12 mouse cellular contexts compared by ENCODE assay signal in the genomic region with DNA sequence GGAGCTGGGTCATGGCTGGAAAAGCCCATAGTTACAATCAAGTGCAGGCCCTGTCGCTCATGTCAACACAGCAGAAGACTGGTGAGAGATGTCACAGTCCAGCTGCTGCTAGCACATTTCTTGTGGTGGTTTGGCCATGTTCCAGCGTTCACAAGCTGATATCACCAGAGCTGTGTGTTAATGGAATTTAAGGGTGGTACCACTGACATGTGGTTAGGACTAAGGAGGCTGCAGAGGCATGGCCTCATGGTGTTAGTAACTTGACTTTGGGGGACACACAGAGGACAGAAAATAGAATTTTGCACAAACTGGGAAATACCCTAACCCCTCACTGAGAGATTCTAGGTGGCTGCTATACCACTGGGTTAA. TPM values are rescaled to one million over a fixed set of nuclear protein-coding genes. Genes with fewer than 3 reads are reported as not detected.
DNase-seq lines count a peak whose midpoint lies in the region; ATAC-seq and TF ChIP-seq lines count a peak whose summit lies in the region.
"Had no signal": no experiment of that assay in that cellular context is flagged by ENCODE, and none has a peak within 500 bp of the region (broad histone marks: within the 10 kb centered on the region; RNA-seq: fewer than 3 reads in every experiment).

No protein-coding gene starts in this region.

- H3K9ac ChIP-seq in heart, embryonic 16.5 days (ENCODE audit: low read length) = peak overlapping the region; percentile 11; the same call in 1 of the 2 replicates

- peaks cover 41% of the 10 kb centered on the region for H3K36me3 ChIP-seq in heart, embryonic 10.5 days
- H3K36me3 ChIP-seq in spleen, adult 2 months (ENCODE audit: control insufficient read depth, insufficient read depth, low read length) = peaks cover 26% of the 10 kb centered on the region
- H3K36me3 ChIP-seq in heart, embryonic 16.5 days (ENCODE audit: control insufficient read depth, insufficient read depth) = peaks cover 24% of the 10 kb centered on the region

- ATAC-seq in heart, embryonic 16.5 days (replicated peaks; ENCODE audit: extremely low read depth, insufficient read depth, low FRiP score) = peak; percentile 69

- TF ChIP-seq POLR2A in spleen, adult 2 months (IDR thresholded peaks at IDR 0.05; ENCODE audit: low read depth, low read length) = no peak

- H3K9me3 ChIP-seq in heart, embryonic 10.5 days = no peaks in the 10 kb centered on the region
- H3K9me3 ChIP-seq in heart, embryonic 16.5 days (replicated peaks; ENCODE audit: control insufficient read depth, low read length) = no peaks in the 10 kb centered on the region

- H3K4me1 ChIP-seq in heart, embryonic 10.5 days = peaks cover 17% of the 10 kb centered on the region
- no peaks in the 10 kb centered on the region for H3K4me1 ChIP-seq in spleen, adult 2 months (ENCODE audit: control insufficient read depth, insufficient read depth, insufficient read length)
- peaks cover 20% of the 10 kb centered on the region for H3K4me1 ChIP-seq in heart, embryonic 16.5 days (ENCODE audit: control insufficient read depth, insufficient read depth, low read length)

- 52% methylated on average over 2 of the region's 2 CpGs for WGBS in heart, embryonic 10.5 days
- 28% methylated on average over 2 of the region's 2 CpGs for WGBS in spleen, adult 2 months
- WGBS in heart, embryonic 16.5 days = 17% methylated on average over 2 of the region's 2 CpGs

- no peaks in the 10 kb centered on the region for H3K27me3 ChIP-seq in heart, embryonic 10.5 days (ENCODE audit: insufficient read depth, poor library complexity, severe bottlenecking)
- H3K27me3 ChIP-seq in spleen, adult 2 months (ENCODE audit: control insufficient read depth, insufficient read depth, low read length) = no peaks in the 10 kb centered on the region
- H3K27me3 ChIP-seq in heart, embryonic 16.5 days (ENCODE audit: control insufficient read depth, insufficient read depth, low read length) = no peaks in the 10 kb centered on the region

- H3K27ac ChIP-seq in heart, embryonic 10.5 days = no peak overlapping the region; the same call in 1 of the 2 replicates
- peak overlapping the region; percentile 5; the same call in 1 of the 2 replicates for H3K27ac ChIP-seq in spleen, adult 2 months (ENCODE audit: insufficient read depth, low read length)
- peak overlapping the region; percentile 87 for H3K27ac ChIP-seq in heart, embryonic 16.5 days (ENCODE audit: low read length)

- 0 out of 2 replicates have a peak overlapping the region, but pooled peaks have one; percentile 10 for H3K4me2 ChIP-seq in heart, embryonic 16.5 days (ENCODE audit: low read depth, low read length)
- H3K4me2 ChIP-seq: midbrain, embryonic 11.5 days had no signal

- H3K4me3 ChIP-seq in heart, embryonic 10.5 days = no peak overlapping the region
- H3K4me3 ChIP-seq in spleen, adult 2 months (ENCODE audit: extremely low read depth, insufficient read depth, insufficient read length) = no peak overlapping the region
- no peak overlapping the region for H3K4me3 ChIP-seq in heart, embryonic 16.5 days (ENCODE audit: low read length)

- DNase-seq in heart, embryonic 10.5 days (ENCODE audit: low spot score) = peak; percentile 88
- DNase-seq in heart, adult 18-20 months = no peak
- DNase-seq in spleen, adult 2 months (ENCODE audit: low read depth in 1 of 2, low spot score in 2 of 2) = no peak
- DNase-seq in spleen, adult 12 weeks (ENCODE audit: low spot score) = no peak
- DNase-seq in urinary bladder, postnatal 4 days (ENCODE audit: low spot score in 2 of 2) = no peak
- no peak for DNase-seq in layer of hippocampus, postnatal 36 days
- DNase-seq in thymus, postnatal 4 days = no peak
- DNase-seq: adrenal gland, postnatal 25 days; cerebellum, postnatal 36 days; spleen, adult 18-20 months had no signal

- TF ChIP-seq CTCF in spleen, adult 2 months (IDR thresholded peaks at IDR 0.05; ENCODE audit: extremely low read depth, insufficient read depth, insufficient read length, insufficient replicate concordance) = no peak

RNA-seq across cellular contexts. Expression of a gene that starts 4.8 kb away (rescaled TPM):
- polyA plus RNA-seq in heart, embryonic 10.5 days (2016; fragmentation: Nextera tagmentation; extraction: Ambion mirVana) = 12.6 and 16.5 TPM in 2 replicates
- total RNA-seq in heart, adult 18-20 months (2021) = 10 to 100 TPM in 1 of 2 experiments, 1 to 10 TPM in 1; 8.0 to 10.3 TPM
- polyA plus RNA-seq in spleen, adult 2 months (2012; rRNA removed) = 46.1 and 52.2 TPM in 2 replicates
- polyA plus RNA-seq in heart, embryonic 16.5 days (2015; fragmentation: Nextera tagmentation; extraction: Ambion mirVana) = 15.8 and 16.2 TPM in 2 replicates
- total RNA-seq in layer of hippocampus, postnatal 36 days (2021) = 10 to 100 TPM; 14.6 to 18.0 TPM

RNA-seq across cellular contexts. Expression of a gene that starts 23.5 kb away (rescaled TPM):
- 286 and 333 TPM in 2 replicates for polyA plus RNA-seq in heart, embryonic 10.5 days (2016; fragmentation: Nextera tagmentation; extraction: Ambion mirVana)
- total RNA-seq in heart, adult 18-20 months (2021) = 100 to 1,000 TPM; 160 to 168 TPM
- polyA plus RNA-seq in spleen, adult 2 months (2012; rRNA removed) = 39.5 and 44.7 TPM in 2 replicates
- polyA plus RNA-seq in heart, embryonic 16.5 days (2015; fragmentation: Nextera tagmentation; extraction: Ambion mirVana) = 226 and 279 TPM in 2 replicates
- 100 to 1,000 TPM; 142 to 150 TPM for total RNA-seq in layer of hippocampus, postnatal 36 days (2021)

RNA-seq across cellular contexts. Expression of a gene that starts 34.4 kb away (rescaled TPM):
- 76.7 and 83.9 TPM in 2 replicates for polyA plus RNA-seq in heart, embryonic 10.5 days (2016; fragmentation: Nextera tagmentation; extraction: Ambion mirVana)
- 10 to 100 TPM; 22.5 to 23.9 TPM for total RNA-seq in heart, adult 18-20 months (2021)
- polyA plus RNA-seq in spleen, adult 2 months (2012; rRNA removed) = 77.9 and 93.1 TPM in 2 replicates
- polyA plus RNA-seq in heart, embryonic 16.5 days (2015; fragmentation: Nextera tagmentation; extraction: Ambion mirVana) = 41.4 and 49.3 TPM in 2 replicates
- total RNA-seq in layer of hippocampus, postnatal 36 days (2021) = 10 to 100 TPM; 29.9 to 31.5 TPM

RNA-seq across cellular contexts. Expression of a gene that starts 34.4 kb away (rescaled TPM):
- 3.2 and 3.4 TPM in 2 replicates for polyA plus RNA-seq in heart, embryonic 10.5 days (2016; fragmentation: Nextera tagmentation; extraction: Ambion mirVana)
- under 1 TPM; 0.27 to 0.31 TPM for total RNA-seq in heart, adult 18-20 months (2021)
- 5.2 and 18.8 TPM in 2 replicates for polyA plus RNA-seq in spleen, adult 2 months (2012; rRNA removed)
- 2.0 and 2.3 TPM in 2 replicates for polyA plus RNA-seq in heart, embryonic 16.5 days (2015; fragmentation: Nextera tagmentation; extraction: Ambion mirVana)
- 1 to 10 TPM; 4.8 to 5.0 TPM for total RNA-seq in layer of hippocampus, postnatal 36 days (2021)

RNA-seq across cellular contexts. Expression of a gene that starts 39.3 kb away (rescaled TPM):
- polyA plus RNA-seq in heart, embryonic 10.5 days (2016; fragmentation: Nextera tagmentation; extraction: Ambion mirVana) = 7.5 and 9.0 TPM in 2 replicates
- total RNA-seq in heart, adult 18-20 months (2021) = 10 to 100 TPM; 52.5 to 59.1 TPM
- polyA plus RNA-seq in spleen, adult 2 months (2012; rRNA removed) = 12.4 and 13.1 TPM in 2 replicates
- polyA plus RNA-seq in heart, embryonic 16.5 days (2015; fragmentation: Nextera tagmentation; extraction: Ambion mirVana) = 15.0 and 16.7 TPM in 2 replicates
- total RNA-seq in layer of hippocampus, postnatal 36 days (2021) = 10 to 100 TPM; 84.2 to 86.8 TPM
